1 mouse cellular context compared by ENCODE assay signal in genomic region chr12:55073686-55074085, GRCm38 (mm10).
TF ChIP-seq lines count a peak whose summit lies in the region.

No protein-coding gene starts in this region.

TF ChIP-seq in ES-E14, 5 proteins besides CTCF, POLR2A, EP300 and RAD21:
- TF ChIP-seq HCFC1 (IDR thresholded peaks at IDR 0.05; ENCODE audit: borderline replicate concordance, insufficient read depth, low read length) (no peak), ZNF384 (IDR thresholded peaks at IDR 0.05; ENCODE audit: low read depth, low read length) (0 out of 2 replicates have a peak, but pooled peaks have one; percentile 46)
